Mouse (Mus musculus): Measurements from ENCODE around the gene Serpinb6d. TPM values are rescaled to one million over a fixed set of nuclear protein-coding genes. Genes with fewer than 3 reads are reported as not detected.

Gene Serpinb6d
- not detected in 2 replicates for polyA plus RNA-seq (2015; fragmentation: Nextera tagmentation; extraction: Ambion mirVana)

GRCm38 (mm10) chr13:33661105-33661504 lies at the start of gene Serpinb6d:
Gene Serpinb6d (plus strand): TSS chr13:33661405.
- Histone ChIP-seq H3K4me3 (ENCODE audit: low read length) (no peak within 1 kb of the TSS), H3K4me2 (ENCODE audit: low read depth, low read length) (no peak within 1 kb of the TSS), H3K36me3 (ENCODE audit: control insufficient read depth, insufficient read depth, low read length) (no peaks in the 10 kb centered on the region), H3K27ac (ENCODE audit: low read length) (no peak within 1 kb of the TSS), H3K27me3 (replicated peaks; ENCODE audit: control insufficient read depth, insufficient read depth, low read length) (no peaks in the 10 kb centered on the region), H3K4me1 (ENCODE audit: control insufficient read depth, insufficient read depth, low read length) (no peaks in the 10 kb centered on the region), H3K9me3 (ENCODE audit: control insufficient read depth, low read length) (no peaks in the 10 kb centered on the region), H3K9ac (ENCODE audit: low read depth, low read length) (no peak within 1 kb of the TSS)
- ATAC-seq = no peak
- 54% methylated on average over 1 of the region's 1 CpGs for WGBS

- Histone ChIP-seq H3K9ac (ENCODE audit: low read depth, low read length) (no peak overlapping the region), H3K4me2 (ENCODE audit: low read depth, low read length) (no peak overlapping the region), H3K4me1 (ENCODE audit: control insufficient read depth, insufficient read depth, low read length) (no peaks in the 10 kb centered on the region), H3K27ac (ENCODE audit: low read length) (no peak overlapping the region), H3K27me3 (replicated peaks; ENCODE audit: control insufficient read depth, insufficient read depth, low read length) (no peaks in the 10 kb centered on the region), H3K4me3 (ENCODE audit: low read length) (no peak overlapping the region), H3K36me3 (ENCODE audit: control insufficient read depth, insufficient read depth, low read length) (no peaks in the 10 kb centered on the region), H3K9me3 (ENCODE audit: control insufficient read depth, low read length) (no peaks in the 10 kb centered on the region)
- ATAC-seq = no peak
- WGBS = 89% methylated on average over 2 of the region's 2 CpGs
These were observed 38.3 kb upstream of the Serpinb6d start for GRCm38 (mm10) chr13:33622921-33623320.

- ATAC-seq = no peak
- Histone ChIP-seq H3K9ac (ENCODE audit: low read depth, low read length) (no peak overlapping the region), H3K36me3 (ENCODE audit: control insufficient read depth, insufficient read depth, low read length) (no peaks in the 10 kb centered on the region), H3K4me3 (ENCODE audit: low read length) (no peak overlapping the region), H3K4me1 (ENCODE audit: control insufficient read depth, insufficient read depth, low read length) (no peaks in the 10 kb centered on the region), H3K9me3 (ENCODE audit: control insufficient read depth, low read length) (no peaks in the 10 kb centered on the region), H3K4me2 (ENCODE audit: low read depth, low read length) (no peak overlapping the region), H3K27me3 (replicated peaks; ENCODE audit: control insufficient read depth, insufficient read depth, low read length) (no peaks in the 10 kb centered on the region), H3K27ac (ENCODE audit: low read length) (no peak overlapping the region)
- WGBS = 77% methylated on average over 2 of the region's 2 CpGs
These were observed 18.7 kb upstream of the Serpinb6d start for GRCm38 (mm10) chr13:33642540-33642939.

- no peaks in the 10 kb centered on the region for H3K9me3 ChIP-seq (ENCODE audit: control insufficient read depth, low read length)
- ATAC-seq = no peak
These were observed 1.3 kb downstream of the Serpinb6d start for GRCm38 (mm10) chr13:33662550-33662949.

GRCm38 (mm10) chr13:33720296-33720695 lies 59.1 kb downstream of the Serpinb6d start:
- Histone ChIP-seq H3K4me1 (ENCODE audit: control insufficient read depth, insufficient read depth, low read length) (no peaks in the 10 kb centered on the region), H3K27ac (ENCODE audit: low read length) (no peak overlapping the region), H3K9ac (ENCODE audit: low read depth, low read length) (no peak overlapping the region), H3K27me3 (replicated peaks; ENCODE audit: control insufficient read depth, insufficient read depth, low read length) (no peaks in the 10 kb centered on the region), H3K4me3 (ENCODE audit: low read length) (no peak overlapping the region), H3K36me3 (ENCODE audit: control insufficient read depth, insufficient read depth, low read length) (no peaks in the 10 kb centered on the region), H3K9me3 (ENCODE audit: control insufficient read depth, low read length) (no peaks in the 10 kb centered on the region), H3K4me2 (ENCODE audit: low read depth, low read length) (no peak overlapping the region)
- 70% methylated on average over 2 of the region's 2 CpGs for WGBS
- no peak for ATAC-seq

More at GRCm38 (mm10) chr13:33662550-33662949, 1.3 kb downstream of the Serpinb6d start:
- Histone ChIP-seq H3K9ac (ENCODE audit: low read depth, low read length) (no peak overlapping the region), H3K4me1 (ENCODE audit: control insufficient read depth, insufficient read depth, low read length) (no peaks in the 10 kb centered on the region), H3K36me3 (ENCODE audit: control insufficient read depth, insufficient read depth, low read length) (no peaks in the 10 kb centered on the region), H3K4me3 (ENCODE audit: low read length) (no peak overlapping the region), H3K27ac (ENCODE audit: low read length) (no peak overlapping the region), H3K27me3 (replicated peaks; ENCODE audit: control insufficient read depth, insufficient read depth, low read length) (no peaks in the 10 kb centered on the region), H3K4me2 (ENCODE audit: low read depth, low read length) (no peak overlapping the region)

Other genes with a start within 250 kb of the Serpinb6d start
- gene Serpinb9g, start 176.6 kb upstream of the Serpinb6d start, polyA plus RNA-seq (2015; fragmentation: Nextera tagmentation; extraction: Ambion mirVana) = not detected in 2 replicates
- gene Serpinb6e, start 182.0 kb downstream of the Serpinb6d start, polyA plus RNA-seq (2015; fragmentation: Nextera tagmentation; extraction: Ambion mirVana) = not detected in 2 replicates
- gene Serpinb6c, start 244.3 kb downstream of the Serpinb6d start, polyA plus RNA-seq (2015; fragmentation: Nextera tagmentation; extraction: Ambion mirVana) = 0.15 and 0.35 TPM in 2 replicates

Data from intestine, embryonic 16.5 days (tissue).